Mouse (Mus musculus) lung, embryonic 15.5 days (tissue): Measurements from ENCODE around the gene Adcy9. TPM values are rescaled to one million over a fixed set of nuclear protein-coding genes. Genes with fewer than 3 reads are reported as not detected.
A peak's percentile ranks its signal among the peaks of the same experiment; 100 is the strongest.

ENCODE experiments used
- ATAC-seq: fragments of 200-750 bp; cut with Nextera tagmentation; 2 replicates; pipeline ENCODE4 v1.8.0; 2017; ENCODE audit warnings: moderate number of reproducible peaks, borderline replicate concordance; ENCODE audit not compliant: low FRiP score, low TSS enrichment; ENCODE audit errors: extremely low read depth
- H3K27ac ChIP-seq: fragments of 300-500 bp; sonication (generic); 2 replicates; pipeline ENCODE4 v1.5.1; 2015; ENCODE audit warnings: moderate library complexity, mild to moderate bottlenecking, inconsistent platforms
- H3K27me3 ChIP-seq: fragments of 300-500 bp; sonication (generic); 2 replicates; pipeline ENCODE4 v1.6.1; 2015; ENCODE audit warnings: inconsistent platforms
- H3K36me3 ChIP-seq: fragments of 300-500 bp; sonication (generic); 2 replicates; pipeline ENCODE4 v1.6.1; 2015; ENCODE audit warnings: inconsistent platforms
- H3K4me1 ChIP-seq: fragments of 300-500 bp; sonication (generic); 2 replicates; pipeline ENCODE4 v1.6.1; 2015; ENCODE audit warnings: inconsistent platforms
- H3K4me2 ChIP-seq: fragments of 300-500 bp; sonication (generic); 2 replicates; pipeline ENCODE4 v1.6.1; 2015; ENCODE audit warnings: inconsistent platforms, mild to moderate bottlenecking, moderate library complexity
- H3K4me3 ChIP-seq: fragments of 300-500 bp; sonication (generic); 2 replicates; pipeline ENCODE4 v1.5.1; 2015; ENCODE audit warnings: mild to moderate bottlenecking, inconsistent platforms
- H3K9ac ChIP-seq: fragments of 300-500 bp; sonication (generic); 2 replicates; pipeline ENCODE4 v1.6.1; 2015; ENCODE audit warnings: inconsistent platforms
- H3K9me3 ChIP-seq: fragments of 300-500 bp; sonication (generic); 2 replicates; pipeline ENCODE4 v1.6.1; 2016; ENCODE audit warnings: inconsistent platforms
- WGBS: fragments of 180-500 bp; shearing (Covaris S2); methylation state at CpG from one replicate; pipeline ENCODE4 v1.1.7; 2015; 5-methylcytosine and 5-hydroxymethylcytosine counted together
- polyA plus RNA-seq: library from polyadenylated mRNA; unstranded; fragments of >200 nt; fragmentation: Nextera tagmentation; extraction: Ambion mirVana; gene quantifications from 2 replicates; pipeline ENCODE4 v1.2.1, GENCODE M21; 2015

The Adcy9 gene
- polyA plus RNA-seq, 1 experiment from 2014 or later: 1.2 TPM

DNA sequence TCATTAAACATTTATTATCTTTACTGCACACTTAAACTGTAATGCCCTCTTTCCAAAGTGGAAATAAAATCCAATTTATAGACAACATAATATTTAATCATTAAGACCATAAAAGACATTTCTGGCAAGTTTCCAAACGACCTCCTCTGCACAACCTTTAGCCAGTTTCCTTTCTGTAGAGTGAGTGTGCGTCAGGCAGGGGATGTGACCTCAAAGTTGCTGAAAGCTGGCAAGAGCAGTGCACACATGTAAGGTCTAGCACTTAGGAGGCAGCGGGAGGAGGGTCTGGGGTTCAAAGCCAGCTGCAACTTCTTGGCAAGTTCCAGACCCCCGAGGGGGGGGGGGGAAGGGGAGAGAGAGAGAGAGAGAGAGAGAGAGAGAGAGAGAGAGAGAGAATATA is 83.0 kb downstream of the Adcy9 start:
- 42% methylated on average over 4 of the region's 4 CpGs for WGBS
- Histone ChIP-seq H3K9me3 (no peaks in the 10 kb centered on the region), H3K4me1 (no peaks in the 10 kb centered on the region), H3K27ac (no peak overlapping the region), H3K36me3 (no peaks in the 10 kb centered on the region), H3K9ac (no peak overlapping the region), H3K4me2 (no peak overlapping the region), H3K4me3 (no peak overlapping the region), H3K27me3 (no peaks in the 10 kb centered on the region)
- ATAC-seq: no peak

DNA sequence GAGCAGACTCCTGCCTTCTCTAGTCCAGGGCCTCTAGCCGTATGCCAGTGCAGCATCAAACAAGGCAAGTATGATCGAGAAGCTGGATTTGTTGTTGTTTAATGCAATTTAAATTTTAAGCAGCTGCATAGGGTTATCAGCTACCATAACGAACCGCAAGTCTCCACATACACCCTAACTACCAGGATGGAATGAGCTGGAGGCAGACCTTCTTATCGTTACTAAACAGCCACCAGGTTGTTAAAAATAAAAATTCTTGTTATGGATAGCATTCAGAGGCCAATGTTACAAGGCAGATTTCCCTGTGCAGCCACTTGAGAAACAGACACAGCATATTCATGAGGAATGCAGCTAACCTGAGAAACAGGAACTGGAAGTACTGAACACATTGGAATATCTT is 86.5 kb downstream of the Adcy9 start:
- no peaks in the 10 kb centered on the region for H3K36me3 ChIP-seq
- 88% methylated on average over 5 of the region's 5 CpGs for WGBS
- no peak overlapping the region for H3K9ac ChIP-seq
- H3K9me3 ChIP-seq: no peaks in the 10 kb centered on the region
- no peak for ATAC-seq
- H3K4me1 ChIP-seq: no peaks in the 10 kb centered on the region
- H3K27ac ChIP-seq: no peak overlapping the region
- H3K4me3 ChIP-seq: no peak overlapping the region
- no peak overlapping the region for H3K4me2 ChIP-seq
- no peaks in the 10 kb centered on the region for H3K27me3 ChIP-seq

DNA sequence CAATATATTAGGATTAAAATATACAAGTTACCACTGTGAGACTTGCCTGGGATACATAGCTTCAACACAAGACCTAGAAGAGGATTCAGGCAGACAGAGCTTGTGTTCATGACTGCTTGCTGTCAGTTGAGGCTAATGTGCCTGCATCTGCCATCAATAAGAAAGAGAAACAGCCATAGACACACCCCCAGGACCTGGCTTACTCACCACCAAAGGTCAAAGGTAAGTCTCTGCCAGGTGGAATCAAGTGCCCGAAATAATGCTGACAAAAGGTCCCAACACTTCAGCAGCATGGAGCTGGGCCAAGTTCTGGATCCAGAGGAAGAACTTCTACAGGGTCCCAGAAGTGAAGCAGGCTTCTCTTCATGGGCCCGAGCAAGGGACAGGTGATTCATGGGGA is 86.9 kb downstream of the Adcy9 start:
- WGBS: 74% methylated on average over 2 of the region's 2 CpGs
- Histone ChIP-seq H3K36me3 (no peaks in the 10 kb centered on the region), H3K9ac (no peak overlapping the region), H3K27me3 (no peaks in the 10 kb centered on the region), H3K27ac (no peak overlapping the region), H3K4me3 (no peak overlapping the region), H3K9me3 (no peaks in the 10 kb centered on the region), H3K4me2 (no peak overlapping the region), H3K4me1 (no peaks in the 10 kb centered on the region)
- ATAC-seq: no peak

DNA sequence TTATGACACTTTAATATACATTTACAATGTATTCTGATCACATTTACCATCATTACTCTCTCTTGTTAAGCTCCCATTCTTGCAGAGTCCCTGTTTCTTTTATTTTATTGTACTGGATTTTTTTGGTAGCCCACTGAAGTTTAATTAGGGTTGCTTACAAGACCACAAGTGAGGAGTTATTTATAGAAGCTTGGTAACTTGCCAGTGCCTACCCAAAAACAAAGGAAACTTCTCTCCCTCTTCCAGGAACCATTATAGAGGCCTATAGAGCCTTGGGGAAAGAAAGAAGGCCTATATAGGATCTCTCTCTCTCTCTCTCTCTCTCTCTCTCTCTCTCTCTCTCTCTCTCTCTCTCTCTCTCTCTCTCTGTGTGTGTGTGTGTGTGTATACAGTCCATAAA is 93.2 kb downstream of the Adcy9 start:
- Histone ChIP-seq H3K4me1 (no peaks in the 10 kb centered on the region), H3K9me3 (no peaks in the 10 kb centered on the region), H3K4me2 (no peak overlapping the region), H3K36me3 (no peaks in the 10 kb centered on the region), H3K4me3 (no peak overlapping the region), H3K9ac (no peak overlapping the region), H3K27me3 (no peaks in the 10 kb centered on the region), H3K27ac (no peak overlapping the region)
- no peak for ATAC-seq

DNA sequence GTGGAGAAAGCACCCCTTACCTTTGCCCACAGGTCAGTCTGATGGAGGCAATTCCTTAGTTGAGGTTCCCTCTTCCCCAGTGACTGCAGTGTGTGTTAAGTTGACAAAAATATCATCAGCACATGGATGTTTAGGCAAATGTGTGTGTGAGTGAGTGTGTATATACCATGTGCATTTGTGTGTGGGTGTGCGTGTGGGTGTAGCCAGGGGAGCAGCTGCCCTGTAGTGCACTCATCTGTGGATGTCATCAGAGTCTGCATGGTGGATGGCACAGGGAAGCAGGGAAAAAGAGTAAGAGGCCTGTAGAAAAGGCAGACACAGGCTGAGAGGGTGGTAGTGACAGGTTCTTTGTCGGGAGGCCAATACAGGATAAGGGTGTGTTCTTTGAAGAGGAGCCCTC is 94.5 kb downstream of the Adcy9 start:
- no peak overlapping the region for H3K27ac ChIP-seq
- H3K4me2 ChIP-seq: no peak overlapping the region
- H3K4me1 ChIP-seq: no peaks in the 10 kb centered on the region
- 65% methylated on average over 2 of the region's 2 CpGs for WGBS
- ATAC-seq: no peak
- no peak overlapping the region for H3K4me3 ChIP-seq
- H3K36me3 ChIP-seq: no peaks in the 10 kb centered on the region
- no peaks in the 10 kb centered on the region for H3K9me3 ChIP-seq
- no peaks in the 10 kb centered on the region for H3K27me3 ChIP-seq
- H3K9ac ChIP-seq: no peak overlapping the region

DNA sequence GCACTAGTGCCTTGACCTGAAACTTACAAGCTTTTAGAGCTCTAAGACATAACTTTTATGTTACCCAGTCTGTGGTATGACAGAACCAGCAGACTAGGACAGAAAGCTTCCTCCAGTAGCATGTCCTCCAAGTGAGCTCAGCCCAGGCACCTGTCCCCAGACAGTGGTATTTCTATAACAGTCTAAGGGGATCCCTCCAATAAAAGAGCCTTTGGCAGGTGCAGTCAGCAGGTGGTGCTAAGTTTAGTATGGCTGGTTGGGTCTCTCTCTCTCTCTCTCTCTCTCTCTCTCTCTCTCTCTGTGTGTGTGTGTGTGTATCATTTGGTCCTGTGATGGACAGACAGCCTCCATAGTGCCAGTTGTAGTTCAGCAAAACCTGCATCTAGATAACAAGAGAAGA is 95.3 kb downstream of the Adcy9 start:
- Histone ChIP-seq H3K27ac (no peak overlapping the region), H3K9ac (no peak overlapping the region), H3K4me3 (no peak overlapping the region), H3K4me2 (no peak overlapping the region), H3K27me3 (no peaks in the 10 kb centered on the region), H3K9me3 (no peaks in the 10 kb centered on the region), H3K36me3 (no peaks in the 10 kb centered on the region), H3K4me1 (no peaks in the 10 kb centered on the region)
- ATAC-seq: no peak

DNA sequence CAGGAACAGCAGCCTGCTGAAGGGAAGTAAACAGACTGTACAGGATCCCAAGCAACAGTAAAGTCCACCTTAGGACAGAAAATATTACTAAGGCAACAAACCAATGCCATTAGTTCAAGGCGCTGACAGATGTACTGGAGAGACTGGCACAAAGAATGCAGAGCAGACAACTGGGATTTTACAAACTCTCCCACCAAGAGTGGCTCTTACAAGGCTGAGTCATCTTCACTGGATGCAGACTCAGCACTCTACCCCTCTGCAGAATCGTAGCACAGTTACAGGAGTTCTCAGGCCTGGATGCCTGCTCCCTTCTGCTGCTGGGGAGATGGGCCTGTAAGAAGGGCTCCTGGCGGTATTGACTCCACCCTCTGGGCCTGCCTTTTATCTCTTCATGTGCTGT is 99.4 kb downstream of the Adcy9 start:
- Histone ChIP-seq H3K9me3 (no peaks in the 10 kb centered on the region), H3K4me2 (no peak overlapping the region), H3K27me3 (no peaks in the 10 kb centered on the region), H3K4me1 (0 out of 2 replicates have a peak, but pooled peaks cover 6% of the 10 kb centered on the region), H3K27ac (no peak overlapping the region), H3K4me3 (no peak overlapping the region), H3K9ac (no peak overlapping the region), H3K36me3 (no peaks in the 10 kb centered on the region)
- ATAC-seq: no peak
- WGBS: 60% methylated on average over 3 of the region's 3 CpGs

DNA sequence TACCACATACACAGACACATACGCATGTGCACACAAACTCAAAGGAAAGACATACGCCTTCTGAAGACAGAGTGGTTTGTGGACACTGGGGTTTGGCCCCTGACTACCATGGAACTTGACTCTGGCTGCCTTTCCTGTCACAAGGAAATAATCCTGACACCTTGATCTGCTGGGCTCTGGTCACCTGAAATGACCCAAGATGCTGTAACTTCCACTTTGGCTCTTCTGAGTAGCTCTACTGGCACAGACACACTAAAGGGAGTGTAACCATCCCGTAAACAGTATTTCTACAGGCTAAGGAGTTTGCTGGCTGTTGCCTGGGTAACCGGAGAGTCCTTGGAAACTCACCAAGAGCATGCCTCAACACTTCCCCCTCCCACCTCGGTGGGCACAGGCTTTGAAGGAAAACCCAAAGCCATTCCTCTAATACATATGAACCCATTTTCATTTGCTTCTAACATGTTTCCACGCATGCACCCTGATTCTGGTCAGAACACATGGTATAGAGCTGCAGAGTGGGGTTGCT is 102.2 kb downstream of the Adcy9 start:
- no peak overlapping the region for H3K4me2 ChIP-seq
- ATAC-seq: no peak
- no peaks in the 10 kb centered on the region for H3K27me3 ChIP-seq
- H3K9ac ChIP-seq: no peak overlapping the region
- H3K36me3 ChIP-seq: no peaks in the 10 kb centered on the region
- no peaks in the 10 kb centered on the region for H3K9me3 ChIP-seq
- H3K4me1 ChIP-seq: 0 out of 2 replicates have a peak, but pooled peaks cover 6% of the 10 kb centered on the region
- WGBS: 59% methylated on average over 6 of the region's 6 CpGs
- H3K27ac ChIP-seq: no peak overlapping the region
- no peak overlapping the region for H3K4me3 ChIP-seq

DNA sequence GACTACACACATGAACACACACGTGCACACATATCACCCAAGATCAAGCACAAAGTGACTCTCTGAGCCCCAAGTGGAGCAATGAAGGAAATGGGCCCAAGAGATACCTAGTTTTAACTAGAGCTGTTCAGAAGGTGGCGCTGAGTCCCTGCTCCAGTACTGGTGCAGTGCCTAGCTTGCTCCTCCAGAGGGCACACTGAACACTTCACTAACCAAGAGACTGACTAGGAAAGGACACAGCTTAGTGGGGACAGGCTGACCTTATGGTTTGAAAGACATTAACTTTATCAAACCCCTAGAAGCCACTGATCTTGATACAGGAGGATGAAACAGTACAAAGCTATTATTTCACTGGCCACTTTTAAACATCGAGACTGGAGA is 104.2 kb downstream of the Adcy9 start:
- no peak overlapping the region for H3K4me2 ChIP-seq
- no peaks in the 10 kb centered on the region for H3K36me3 ChIP-seq
- no peaks in the 10 kb centered on the region for H3K9me3 ChIP-seq
- no peak overlapping the region for H3K9ac ChIP-seq
- H3K27me3 ChIP-seq: no peaks in the 10 kb centered on the region
- 0 out of 2 replicates have a peak, but pooled peaks cover 6% of the 10 kb centered on the region for H3K4me1 ChIP-seq
- ATAC-seq: peak; percentile 58; the same call in 1 of the 2 replicates
- no peak overlapping the region for H3K27ac ChIP-seq
- 27% methylated on average over 3 of the region's 3 CpGs for WGBS
- H3K4me3 ChIP-seq: no peak overlapping the region

DNA sequence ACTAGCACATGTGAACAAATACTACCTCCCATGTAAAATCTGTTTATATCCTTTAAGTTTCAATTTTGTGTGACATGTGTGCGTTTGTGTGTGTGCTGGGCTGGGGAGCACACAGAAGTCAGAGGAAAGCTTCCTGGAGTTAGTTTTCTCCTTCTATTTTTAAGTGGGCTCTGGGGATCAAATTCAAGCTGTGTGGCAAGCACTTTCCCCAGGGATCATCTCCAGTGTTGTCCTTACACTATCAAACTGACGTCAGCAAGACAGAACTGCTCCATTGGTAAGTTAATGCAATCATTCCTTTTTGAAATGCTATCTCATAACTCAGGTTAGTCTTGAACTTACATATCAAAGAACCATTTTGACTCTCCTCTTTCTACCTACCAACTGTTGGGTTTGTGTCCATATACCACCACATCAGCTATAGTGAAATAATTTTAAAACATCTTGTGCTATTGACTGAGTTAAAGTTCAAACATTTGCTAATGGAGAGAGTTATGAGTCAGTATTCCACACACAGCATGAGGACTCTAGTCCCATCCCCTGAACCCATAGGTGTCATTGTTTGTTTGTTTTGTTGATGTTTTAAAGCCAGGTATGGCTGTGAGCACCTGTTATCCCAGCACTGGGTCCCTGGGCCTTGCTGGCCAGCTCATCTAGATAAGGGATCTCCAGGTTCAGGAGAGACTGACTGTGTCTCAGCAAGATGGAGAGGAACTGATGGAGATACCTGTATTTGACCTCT is 104.8 kb downstream of the Adcy9 start:
- WGBS: 67% methylated on average over 2 of the region's 2 CpGs

DNA sequence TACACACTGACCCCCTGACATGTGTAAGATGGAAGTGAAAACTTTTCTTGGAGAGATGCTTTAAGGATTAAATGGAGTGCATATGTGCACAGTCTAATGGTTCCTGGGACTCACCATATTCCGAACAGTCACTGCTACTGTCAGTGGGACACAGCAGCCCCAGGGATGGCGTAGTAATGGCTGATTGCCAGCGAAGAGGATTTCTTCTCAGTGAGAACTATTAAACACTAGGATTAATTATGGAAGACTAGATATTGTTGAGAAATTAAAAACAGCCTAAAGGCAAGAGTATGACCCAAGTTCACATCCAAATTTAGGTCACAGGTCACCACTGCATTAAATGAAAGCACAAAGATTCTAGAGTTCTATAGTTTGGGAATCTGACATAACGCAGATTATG is 105.4 kb downstream of the Adcy9 start:
- ATAC-seq: no peak
- Histone ChIP-seq H3K27me3 (no peaks in the 10 kb centered on the region), H3K4me2 (no peak overlapping the region), H3K4me1 (0 out of 2 replicates have a peak, but pooled peaks cover 6% of the 10 kb centered on the region), H3K9me3 (no peaks in the 10 kb centered on the region), H3K27ac (no peak overlapping the region), H3K4me3 (no peak overlapping the region), H3K9ac (no peak overlapping the region), H3K36me3 (no peaks in the 10 kb centered on the region)
- WGBS: 82% methylated on average over 4 of the region's 4 CpGs

More for the DNA sequence above, 104.8 kb downstream of the Adcy9 start:
- Histone ChIP-seq H3K9ac (no peak overlapping the region), H3K9me3 (no peaks in the 10 kb centered on the region), H3K4me1 (0 out of 2 replicates have a peak, but pooled peaks cover 6% of the 10 kb centered on the region), H3K4me2 (no peak overlapping the region), H3K27ac (no peak overlapping the region), H3K4me3 (no peak overlapping the region), H3K27me3 (no peaks in the 10 kb centered on the region), H3K36me3 (no peaks in the 10 kb centered on the region)
- no peak for ATAC-seq

DNA sequence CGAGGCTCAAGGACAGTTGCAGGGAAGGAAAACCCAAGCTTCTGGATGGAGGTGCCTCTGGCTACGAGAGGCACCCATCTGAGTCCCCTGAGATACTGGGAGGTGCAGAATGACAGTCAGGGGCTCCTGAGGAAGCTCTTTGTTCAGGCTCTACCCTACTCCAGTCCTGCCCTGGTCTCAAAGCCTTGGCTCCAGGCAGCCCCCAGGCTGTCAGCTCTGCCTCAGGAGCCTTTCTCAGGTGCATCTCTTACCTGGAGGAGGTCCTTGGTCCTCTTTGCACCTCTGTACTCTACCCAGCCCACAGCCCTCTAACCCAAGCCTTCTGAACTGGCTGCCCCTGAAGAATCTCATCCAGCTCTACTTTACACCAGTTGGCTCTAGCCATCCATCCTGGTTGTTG is 108.3 kb downstream of the Adcy9 start:
- 38% methylated on average over 2 of the region's 2 CpGs for WGBS
- H3K4me3 ChIP-seq: no peak overlapping the region
- no peak overlapping the region for H3K4me2 ChIP-seq
- H3K27ac ChIP-seq: no peak overlapping the region
- no peaks in the 10 kb centered on the region for H3K4me1 ChIP-seq
- no peaks in the 10 kb centered on the region for H3K9me3 ChIP-seq
- no peaks in the 10 kb centered on the region for H3K36me3 ChIP-seq
- no peak overlapping the region for H3K9ac ChIP-seq
- no peak for ATAC-seq
- no peaks in the 10 kb centered on the region for H3K27me3 ChIP-seq
